Mouse (Mus musculus): ENCODE data around the gene Xrra1.

DNA sequence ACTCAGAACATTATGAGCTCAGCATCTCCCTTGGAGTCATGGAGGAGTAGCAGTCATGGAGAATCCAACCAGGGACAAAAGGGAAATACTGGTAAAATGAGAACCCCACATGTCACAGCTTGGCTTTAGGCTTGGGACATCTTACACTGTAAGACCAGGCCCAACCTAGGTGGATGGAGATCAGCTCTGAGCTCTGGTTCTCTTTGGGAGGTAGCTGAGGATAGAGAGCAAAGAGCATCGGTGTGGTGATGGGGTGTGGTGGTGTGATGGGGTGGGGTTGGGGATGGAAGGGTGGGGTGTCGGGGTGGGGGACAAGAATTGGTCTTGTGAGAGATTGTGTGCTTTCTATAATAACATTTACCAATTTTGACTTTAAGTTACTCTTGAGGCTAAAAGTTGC is 48.1 kb upstream of the Xrra1 start:
- TF ChIP-seq CTCF (IDR thresholded peaks at IDR 0.05; ENCODE audit: control insufficient read depth, insufficient read depth, insufficient replicate concordance, low read depth, low read length) (no peak), POLR2A (IDR thresholded peaks at IDR 0.05; ENCODE audit: control insufficient read depth, low read depth, low read length) (no peak)
